Mouse (Mus musculus): ENCODE measurements around the gene Olfr523.
"Not testable (repeated sequence)": the region's sequence is repeated elsewhere in the genome, so short reads cannot be mapped to it uniquely, and the experiment has no call there.

Gene Olfr523

DNA sequence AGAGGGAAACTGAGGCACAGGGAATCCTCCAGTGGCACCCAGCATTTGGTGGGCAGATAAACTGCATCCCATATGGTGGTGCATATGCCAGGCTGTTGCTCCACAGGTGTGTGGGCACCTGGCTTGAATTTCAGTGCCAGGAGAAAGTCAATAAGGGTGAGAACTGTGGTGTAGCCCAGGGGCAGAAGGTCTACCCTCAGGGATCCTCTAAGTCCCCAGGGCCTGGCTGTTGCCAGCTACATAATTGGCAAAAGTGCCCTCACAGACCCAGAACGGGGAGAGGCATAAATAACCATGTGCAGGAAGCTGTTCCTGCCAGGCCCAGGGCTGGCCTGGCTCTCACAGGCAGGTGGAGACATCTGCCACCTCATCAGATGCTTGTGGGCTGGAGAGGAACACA, at the start of gene Olfr523:
Gene Olfr523 (plus strand): TSS at position 282 of the 400 bp plus-strand sequence.
- DNase-seq (ENCODE audit: low spot score) = no peak

DNA sequence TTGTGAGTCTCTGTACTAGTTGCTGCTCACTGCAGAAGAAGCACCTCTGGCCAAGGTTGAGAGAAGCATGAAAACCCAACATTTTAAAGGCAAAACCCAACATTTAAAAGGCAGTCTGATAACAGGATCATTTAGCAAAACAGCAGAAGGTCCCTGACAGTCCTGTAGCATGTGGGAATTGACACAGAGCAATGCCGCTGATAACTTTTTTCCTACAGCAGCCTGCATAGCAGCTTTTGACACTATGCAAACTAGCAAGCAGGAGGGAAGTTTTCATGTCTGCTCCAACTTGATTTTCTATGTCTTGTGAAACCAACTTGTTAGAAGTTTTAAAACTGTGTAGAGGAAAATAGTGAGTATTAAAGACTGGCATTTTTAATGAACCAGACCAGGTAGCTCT, 48.6 kb upstream of the Olfr523 start:
- DNase-seq (ENCODE audit: low spot score) = no peak

DNA sequence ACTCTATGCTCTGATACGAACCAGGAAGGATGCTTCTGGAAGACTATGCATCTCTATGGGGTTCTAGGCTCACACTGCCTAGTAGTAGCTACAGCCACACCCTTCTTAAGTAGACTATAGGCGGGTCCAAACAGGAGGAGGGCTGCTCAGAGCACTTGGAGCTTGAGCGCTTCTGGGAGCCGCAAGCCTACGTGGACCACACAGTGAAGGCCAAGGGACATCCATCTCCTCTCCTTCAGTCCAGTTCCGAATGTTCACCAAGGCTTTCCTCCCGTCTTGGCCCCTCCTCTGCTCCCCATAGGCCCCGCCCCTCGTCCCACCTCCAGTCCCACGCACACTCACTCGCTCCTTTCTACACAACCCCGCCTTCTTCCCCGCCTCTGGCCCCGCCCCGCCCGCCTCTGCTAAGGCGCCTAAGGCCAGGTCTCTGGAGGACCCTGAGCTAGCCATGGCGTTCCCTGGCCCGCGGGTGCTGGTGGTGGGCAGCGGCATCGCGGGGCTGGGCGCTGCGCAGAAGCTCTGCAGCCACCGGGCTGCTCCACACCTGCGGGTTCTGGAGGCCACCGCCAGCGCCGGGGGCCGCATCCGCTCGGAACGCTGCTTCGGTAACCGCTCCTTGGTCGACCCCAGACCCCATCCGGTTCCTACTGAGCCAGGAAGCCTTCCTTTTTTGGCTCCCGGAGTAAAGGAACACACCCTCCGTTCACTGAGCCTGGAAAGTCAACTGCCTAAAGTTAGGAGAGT, 47.6 kb upstream of the Olfr523 start:
- DNase-seq (ENCODE audit: low spot score) = peak; percentile 88

DNA sequence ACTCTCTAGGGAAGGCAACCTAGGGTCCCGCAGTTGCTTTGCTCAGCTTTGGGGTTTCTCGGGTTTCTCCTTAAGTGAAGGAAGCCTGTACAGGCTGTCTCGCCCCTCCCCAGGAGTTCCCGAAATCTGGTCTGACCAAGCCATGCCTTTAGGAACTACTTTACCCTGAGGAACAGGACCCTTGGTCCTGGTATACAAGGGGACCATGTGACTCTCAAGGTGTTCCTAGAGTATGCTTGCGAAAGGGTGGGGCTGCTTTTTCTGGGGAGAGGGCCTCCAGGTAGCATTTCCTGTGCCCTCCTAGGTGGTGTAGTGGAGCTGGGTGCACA, 47.0 kb upstream of the Olfr523 start:
- DNase-seq (ENCODE audit: low spot score) = no peak

DNA sequence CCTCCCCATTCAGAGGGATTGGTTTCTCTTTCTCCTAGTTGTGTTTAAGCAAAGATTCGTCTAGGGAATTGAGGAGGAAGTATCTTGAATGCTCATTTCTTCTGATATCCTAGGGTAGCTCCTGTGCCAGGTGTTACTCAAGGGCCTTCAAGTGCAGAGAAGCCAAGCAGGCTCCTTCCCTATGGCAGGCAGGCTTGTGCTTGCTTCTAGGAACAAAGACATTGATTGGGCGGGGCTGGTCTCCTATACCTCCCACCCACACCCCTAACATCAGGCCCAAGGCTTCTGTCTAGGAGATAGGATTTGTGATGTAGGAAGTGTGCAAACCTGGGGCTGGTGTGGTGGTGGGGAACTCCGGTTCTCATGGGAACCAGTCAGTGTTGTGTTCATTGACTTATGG, 46.1 kb upstream of the Olfr523 start:
- no peak for DNase-seq (ENCODE audit: low spot score)

DNA sequence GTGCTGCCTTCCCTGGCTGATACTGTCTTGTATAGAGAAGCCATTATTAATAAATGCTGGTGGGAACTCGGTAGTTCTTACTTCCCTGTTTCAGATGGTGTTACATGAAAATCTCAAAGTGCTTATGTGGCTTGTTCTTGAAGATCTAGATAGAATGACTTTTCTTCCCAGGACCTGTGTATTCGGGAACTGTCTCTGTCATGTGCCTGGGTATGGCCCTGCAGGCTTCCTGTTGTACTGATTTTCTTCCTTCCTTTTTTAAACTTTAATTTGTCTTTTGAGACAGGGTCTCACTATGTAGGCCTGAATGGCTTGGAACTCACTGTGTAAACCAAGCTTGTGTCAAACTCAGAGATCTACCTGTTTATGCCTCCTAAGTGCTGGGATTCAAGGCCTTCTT, 45.1 kb upstream of the Olfr523 start:
- DNase-seq (ENCODE audit: low spot score) = no peak

DNA sequence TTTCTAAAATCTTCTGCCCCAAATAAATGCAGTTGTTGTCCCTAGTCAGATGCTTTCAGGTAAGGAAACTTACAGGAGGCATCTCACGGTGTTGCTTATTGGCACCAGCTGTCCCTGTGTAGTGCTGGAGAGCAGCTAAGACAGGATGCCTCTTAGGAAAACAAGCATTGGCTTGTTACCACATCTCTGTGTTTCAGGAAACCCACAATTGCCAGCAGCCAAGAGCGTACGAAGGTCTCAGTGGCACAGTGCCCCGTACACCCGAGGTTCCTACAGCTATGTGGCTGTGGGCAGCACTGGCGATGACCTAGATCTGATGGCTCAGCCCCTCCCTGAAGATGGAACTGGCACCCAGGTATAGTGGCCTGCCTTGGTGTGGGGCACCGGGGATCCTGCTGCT, 40.8 kb upstream of the Olfr523 start:
- not testable (repeated sequence) for DNase-seq (ENCODE audit: low spot score)

DNA sequence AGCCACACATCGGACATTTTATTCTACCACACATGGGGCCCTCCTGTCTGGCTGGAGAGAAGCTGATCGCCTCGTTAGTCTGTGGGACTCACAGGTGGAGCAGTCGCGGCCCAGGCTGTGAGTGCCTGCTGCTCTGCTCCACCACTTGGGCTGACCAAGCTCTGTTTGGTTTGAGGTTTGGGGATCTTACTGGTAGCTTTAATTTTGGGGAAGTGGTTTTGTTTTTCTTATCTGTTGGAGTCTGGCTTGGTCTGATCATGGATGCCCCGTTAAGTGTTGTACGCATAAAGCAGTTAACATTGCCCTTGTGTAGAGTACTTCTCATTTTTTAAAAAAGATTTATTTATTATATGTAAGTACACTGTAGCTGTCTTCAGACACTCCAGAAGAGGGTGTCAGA, 39.0 kb upstream of the Olfr523 start:
- DNase-seq (ENCODE audit: low spot score) = not testable (repeated sequence)

DNA sequence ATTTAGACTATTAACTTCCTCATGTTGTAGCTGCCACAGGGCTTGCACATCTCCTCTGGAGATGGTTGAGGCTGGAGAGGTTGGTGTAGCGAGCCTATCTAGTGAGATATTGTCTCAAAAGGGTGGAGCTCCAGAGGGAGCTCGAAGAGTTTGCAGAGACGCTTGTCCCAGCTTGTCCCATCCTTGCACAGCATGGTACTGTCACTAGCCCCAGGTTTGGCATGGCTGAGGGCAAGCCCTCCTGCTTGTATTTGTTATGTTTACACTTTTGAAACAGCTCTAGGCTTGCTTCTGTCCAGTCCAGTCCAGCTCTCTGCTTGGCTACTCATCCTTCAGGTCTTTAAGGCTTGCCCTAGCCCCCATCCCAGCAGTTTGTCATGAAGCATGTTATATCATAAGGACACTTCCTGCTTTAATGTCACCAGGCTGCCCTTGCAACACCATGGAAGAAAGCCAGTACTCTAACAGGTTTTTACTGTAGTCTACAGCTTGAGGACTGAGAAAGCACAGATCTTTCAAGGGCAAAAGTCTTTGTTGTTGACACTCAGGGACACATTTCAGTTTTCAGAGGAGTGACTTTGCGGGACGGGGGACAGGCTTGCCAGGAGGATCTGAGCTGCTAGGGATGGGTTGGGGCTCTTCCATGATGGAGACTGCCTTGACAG, 37.8 kb upstream of the Olfr523 start:
- no peak for DNase-seq (ENCODE audit: low spot score)

DNA sequence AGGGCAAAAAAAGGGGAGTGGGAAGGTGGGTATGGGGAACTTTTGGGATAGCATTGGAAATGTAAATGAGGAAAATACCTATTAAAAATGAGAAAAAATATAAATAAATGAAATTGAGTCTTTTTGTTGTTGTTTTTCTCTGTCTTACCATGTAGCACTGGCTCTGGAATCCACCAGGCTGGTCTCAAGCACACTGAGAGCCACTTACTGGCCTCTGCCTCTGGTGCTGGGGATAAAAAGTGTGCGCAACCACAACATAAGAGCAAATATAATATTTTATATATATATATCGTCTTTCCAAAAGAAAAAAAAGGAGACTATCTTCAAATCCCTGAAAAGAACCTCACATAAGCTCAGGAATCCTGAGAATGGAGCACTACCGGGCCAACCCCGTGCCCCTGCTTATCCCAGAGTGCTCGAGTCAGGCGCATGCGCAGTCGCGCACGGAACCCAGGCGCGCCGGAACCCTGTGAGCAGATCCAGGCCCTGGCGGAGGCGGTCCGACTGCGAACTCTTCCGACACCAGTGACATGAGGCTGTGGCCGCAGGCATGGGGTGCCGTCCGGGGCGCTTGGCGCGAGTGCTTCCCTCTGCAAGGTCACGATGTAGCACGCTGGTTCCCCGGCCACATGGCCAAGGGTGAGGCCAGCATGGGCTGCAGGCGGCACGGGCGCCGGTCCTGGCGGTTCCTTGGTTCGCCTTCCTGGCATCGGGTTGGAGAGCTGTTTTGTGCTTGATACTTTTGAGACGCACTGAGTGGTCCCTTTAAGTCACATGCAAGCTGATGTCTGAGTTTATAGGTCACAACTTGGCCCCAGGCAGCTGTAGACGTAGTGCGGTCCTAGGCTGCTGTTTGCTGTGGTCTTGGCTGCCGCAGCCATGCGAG, 35.6 kb upstream of the Olfr523 start, which contains the start of gene Mtg1:
Gene Mtg1 (plus strand): TSS at position 430 of the 886 bp plus-strand sequence.
- DNase-seq (ENCODE audit: low spot score) = peak; percentile 98

DNA sequence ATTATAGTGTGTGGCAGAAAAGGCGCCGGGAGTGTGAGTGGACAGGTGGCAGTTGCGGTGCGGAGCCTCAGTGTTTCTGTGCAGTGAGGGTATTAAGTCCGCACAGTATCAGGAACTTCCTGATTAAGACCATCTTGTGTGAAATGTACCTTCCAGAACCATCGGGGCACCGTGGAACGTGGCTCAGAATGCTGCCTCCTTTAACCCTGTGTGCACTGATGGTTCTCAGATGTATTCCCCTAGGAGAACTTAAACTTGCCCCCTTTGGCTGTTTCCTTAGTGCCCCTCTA, 35.1 kb upstream of the Olfr523 start:
- no peak for DNase-seq (ENCODE audit: low spot score)

DNA sequence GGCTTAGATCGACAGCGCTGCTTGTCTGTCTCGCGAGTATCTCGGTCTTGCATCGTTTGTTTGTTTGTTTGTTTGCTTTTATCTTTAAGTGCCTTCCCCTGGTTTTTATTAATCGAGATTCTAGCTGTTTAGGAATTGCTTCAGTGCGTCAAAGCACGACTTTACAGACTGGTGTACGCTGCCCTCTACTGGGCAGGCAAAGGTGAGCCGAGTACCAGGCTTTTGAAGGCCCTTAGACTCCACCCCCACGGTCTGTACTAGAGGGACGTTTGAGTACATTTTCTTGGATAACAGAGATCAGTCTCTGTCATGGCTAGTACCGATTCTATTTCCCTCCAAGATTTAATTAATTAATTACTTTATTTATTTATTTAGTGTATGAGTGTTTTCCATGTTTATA, 31.7 kb upstream of the Olfr523 start:
- DNase-seq (ENCODE audit: low spot score) = peak; percentile 72

DNA sequence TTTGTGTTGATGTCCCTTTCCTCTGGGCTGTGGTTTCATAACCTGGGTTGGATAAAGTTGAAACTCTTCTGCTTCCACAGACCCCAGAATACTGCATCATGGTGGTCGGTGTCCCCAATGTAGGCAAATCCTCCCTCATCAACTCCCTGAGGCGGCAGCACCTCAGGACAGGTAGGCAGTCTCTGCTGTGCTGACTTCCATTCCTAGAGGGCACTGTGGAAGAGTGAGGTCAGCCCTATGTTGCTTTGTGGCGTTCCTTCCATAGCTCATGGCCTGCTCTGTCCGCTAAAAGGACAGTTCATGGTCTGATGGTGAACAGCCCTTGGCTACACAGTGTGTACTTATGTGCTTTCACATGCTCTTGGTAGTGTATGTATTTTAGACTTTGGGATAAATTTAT, 28.5 kb upstream of the Olfr523 start:
- DNase-seq (ENCODE audit: low spot score) = no peak

DNA sequence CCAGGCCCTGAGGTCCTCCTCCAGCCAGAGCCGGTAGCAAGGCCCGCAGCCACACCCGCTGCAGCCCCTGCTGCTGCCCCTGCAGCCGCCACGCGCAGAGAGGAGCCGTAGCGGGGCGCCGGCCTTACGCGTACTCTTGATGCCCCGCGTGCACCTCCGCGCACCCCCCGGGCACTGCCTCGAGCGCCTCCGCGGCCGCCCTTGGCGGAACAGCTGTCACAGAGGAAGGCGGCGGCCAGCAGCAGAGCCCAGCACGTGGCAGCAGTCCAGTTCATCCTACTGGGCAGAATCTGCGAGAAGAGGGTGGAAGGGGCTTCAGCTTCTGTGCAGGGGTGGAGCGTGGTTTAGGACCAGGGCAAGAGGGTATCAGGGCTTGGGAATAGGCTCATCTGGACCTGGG, 19.6 kb upstream of the Olfr523 start:
- peak; percentile 58 for DNase-seq (ENCODE audit: low spot score)

DNA sequence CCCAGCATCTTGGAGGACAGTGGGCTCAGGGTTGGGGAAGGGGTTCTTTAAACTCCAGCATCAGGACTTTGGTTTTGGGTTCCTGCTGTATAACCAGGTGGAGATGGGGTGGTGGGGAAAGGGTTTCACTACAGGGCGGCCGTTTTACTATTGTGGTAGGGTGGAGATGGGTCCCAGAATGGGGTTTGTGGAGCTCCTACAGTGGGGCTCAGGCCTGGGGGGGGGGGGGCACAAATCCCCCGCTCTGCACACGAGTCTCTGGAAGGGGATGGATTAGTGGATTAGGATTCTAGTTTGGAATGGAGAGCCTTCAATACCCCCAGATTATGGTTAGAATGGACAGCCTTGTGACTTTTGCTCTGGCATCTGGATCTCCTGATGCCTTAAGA, 19.2 kb upstream of the Olfr523 start:
- no peak for DNase-seq (ENCODE audit: low spot score)

DNA sequence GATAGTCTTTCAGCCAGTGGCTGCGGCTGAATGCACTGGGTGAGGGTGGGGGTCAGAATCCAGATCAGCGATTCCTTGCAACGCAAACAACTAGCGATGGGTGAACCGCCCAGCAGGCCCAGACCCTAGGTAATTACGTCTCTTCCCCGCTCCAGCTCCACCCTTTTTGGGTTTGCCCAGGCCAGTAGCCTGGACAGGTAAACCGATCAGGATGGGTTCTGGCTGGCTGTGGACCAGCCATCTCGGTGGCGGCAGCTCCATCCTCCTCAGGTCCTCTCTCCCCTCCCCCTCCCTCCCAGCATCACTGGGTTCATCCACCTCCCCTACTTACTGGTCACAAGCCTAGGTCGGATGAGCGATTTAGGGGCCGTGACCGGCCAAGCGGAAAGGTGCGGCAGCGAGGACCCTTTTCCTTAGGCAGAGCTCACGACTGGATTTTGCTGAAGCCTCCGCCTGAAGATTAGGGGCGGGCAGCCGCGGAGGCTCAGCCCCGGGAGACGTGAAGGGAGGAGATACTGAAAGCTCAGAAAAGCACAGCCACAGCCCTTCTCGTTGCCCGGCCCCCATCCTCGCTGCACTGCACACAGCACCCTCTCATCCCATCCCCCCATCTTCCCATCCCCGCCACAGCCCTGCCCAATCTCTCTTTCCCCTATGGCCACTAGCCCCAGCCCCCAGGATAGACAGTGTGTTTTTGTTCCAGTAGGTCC, 18.6 kb upstream of the Olfr523 start, which contains the start of gene Sprn:
Gene Sprn (minus strand): TSS at position 660 of the 710 bp plus-strand sequence.
- DNase-seq (ENCODE audit: low spot score) = peak; percentile 80

DNA sequence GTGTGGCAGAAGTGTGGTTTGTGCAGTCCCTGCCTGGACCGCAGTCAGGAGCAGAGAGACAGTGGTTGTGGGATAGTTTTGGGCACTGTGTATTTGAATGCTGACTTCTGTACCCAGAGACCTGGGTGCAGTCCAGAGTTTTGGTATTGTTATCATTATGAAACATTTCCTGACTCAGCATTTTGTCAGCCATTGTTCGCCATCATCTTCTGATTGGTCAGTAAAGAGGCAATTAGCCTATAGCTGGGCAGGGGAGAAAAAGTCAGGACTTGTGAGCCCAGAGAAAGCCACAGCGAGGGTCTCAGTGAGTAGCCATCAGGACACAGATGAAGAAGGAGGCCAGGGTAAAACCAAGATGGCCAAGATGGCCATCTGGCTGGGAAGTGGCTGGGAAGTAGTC, 12.7 kb upstream of the Olfr523 start:
- no peak for DNase-seq (ENCODE audit: low spot score)

DNA sequence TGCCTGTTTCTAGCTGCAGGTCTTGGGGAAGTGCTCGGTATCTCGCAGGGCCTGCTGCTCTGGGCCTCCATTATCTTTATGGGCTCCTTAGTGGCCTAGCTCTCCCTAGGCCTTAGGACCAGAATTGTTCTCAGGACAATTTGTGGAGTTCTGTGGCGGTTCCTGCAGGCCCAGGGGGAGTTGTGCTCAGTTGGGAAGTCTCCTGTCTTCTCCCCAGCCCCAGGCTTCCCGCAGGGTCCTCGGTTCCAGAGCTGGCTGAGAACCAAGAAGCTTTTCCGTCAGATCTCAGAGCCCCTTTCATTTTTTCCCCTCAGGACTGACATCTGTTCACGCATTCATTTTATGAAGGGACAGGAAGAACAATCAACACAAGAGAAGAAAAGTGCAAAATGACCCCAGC, 8.4 kb upstream of the Olfr523 start, which contains the start of gene Olfr522:
Gene Olfr522 (minus strand): TSS at position 101 of the 400 bp plus-strand sequence.
- DNase-seq (ENCODE audit: low spot score) = no peak

DNA sequence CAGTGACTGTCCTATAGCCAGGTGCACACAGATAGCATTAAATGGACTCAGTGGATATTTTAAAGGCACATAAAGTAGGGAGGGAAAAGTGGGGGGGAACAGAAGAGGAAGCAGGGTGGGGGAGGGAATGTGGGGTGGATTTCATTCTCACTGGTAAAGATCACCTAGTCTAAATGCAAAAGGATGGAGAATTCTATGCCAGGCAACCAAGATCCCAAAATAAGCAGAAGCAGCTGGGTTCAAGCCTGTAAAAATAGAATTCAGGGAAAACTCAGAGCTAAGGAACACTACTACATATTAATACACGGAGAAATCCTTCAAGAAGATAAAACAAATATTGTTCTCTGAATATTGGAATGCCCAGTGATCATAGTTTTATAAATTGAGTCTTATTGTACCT, 5.1 kb upstream of the Olfr523 start:
- DNase-seq (ENCODE audit: low spot score) = no peak

DNA sequence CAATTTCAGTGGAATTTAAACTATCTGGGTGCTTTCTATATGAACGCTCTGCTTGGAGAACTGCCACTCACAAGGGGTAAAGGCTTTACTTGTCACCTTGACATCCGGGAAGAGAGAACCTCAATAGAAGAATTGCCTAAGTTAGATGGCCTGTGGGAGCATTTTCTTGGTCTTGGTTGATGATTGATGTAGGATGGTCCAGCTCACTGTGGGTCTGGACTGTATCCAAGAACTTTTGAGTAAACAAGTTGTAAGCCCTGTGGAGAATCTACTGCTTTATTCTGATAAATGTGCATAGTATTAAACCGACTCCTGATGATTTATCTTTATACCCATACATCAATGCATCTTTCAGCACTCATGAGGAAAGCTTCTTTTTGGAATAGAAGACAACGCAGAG, 3.6 kb upstream of the Olfr523 start:
- DNase-seq (ENCODE audit: low spot score) = no peak

DNA sequence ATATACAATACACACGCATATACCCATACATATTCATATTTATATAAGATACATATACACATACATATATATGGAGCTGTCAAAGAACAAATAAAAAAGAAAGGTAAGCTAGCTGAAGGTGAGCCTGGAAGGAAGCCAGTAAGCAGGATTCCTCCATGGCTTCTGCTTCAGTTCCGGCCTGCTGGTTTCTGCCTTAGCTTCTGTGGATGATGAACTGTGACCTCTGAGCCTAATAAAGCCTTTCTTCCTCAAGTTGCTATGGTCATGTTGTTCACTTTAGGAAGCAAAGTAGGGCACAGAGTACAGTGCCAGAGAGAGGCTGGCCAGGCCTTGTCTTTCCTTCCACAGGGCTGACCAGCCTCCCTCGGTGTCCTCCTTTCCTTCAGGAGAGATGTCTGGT, 2.2 kb upstream of the Olfr523 start:
- DNase-seq (ENCODE audit: low spot score) = no peak

DNA sequence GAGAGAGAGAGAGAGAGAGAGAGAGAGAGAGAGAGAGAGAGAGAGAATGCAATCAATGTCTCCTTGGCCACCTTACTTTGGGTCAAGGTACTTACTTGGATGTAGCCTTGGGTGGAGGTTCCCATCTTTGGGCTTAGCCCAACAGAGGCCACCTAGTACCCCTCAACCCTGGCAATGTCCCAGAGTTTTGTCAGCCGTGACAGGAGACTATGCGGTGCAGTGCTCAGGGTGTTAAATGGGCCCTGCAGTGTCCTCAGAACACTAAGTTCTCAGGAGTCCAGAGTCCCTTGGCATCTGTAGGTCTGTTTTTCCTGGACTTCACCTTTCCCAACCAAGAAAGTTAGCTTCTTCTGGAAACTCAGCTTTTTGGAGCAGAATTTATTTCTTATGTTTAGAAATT, 6.2 kb downstream of the Olfr523 start:
- DNase-seq (ENCODE audit: low spot score) = no peak
